ENCODE assay signal across 11 mouse cellular contexts in the genomic region with DNA sequence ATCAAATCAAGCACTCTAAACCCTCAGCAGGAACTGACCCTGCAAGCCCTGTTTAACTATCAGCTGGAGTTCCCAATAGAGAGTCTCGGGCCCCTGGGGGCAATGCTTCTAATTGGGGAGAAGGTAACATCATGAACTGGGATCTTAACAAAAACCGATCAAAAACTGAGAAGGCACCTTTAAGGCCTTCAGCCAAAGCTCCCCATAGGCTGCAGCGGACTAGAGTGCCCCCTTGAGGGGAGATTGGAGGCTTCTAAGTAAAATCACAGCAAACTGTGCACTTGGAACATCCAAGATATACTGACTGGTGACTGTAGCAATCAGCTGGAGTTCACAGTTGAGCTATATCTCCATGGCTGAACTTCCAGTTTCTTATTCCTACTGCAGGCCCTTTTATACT.
DNase-seq lines count a peak whose midpoint lies in the region; ATAC-seq and TF ChIP-seq lines count a peak whose summit lies in the region.
"Had no signal": no experiment of that assay in that cellular context is flagged by ENCODE, and none has a peak within 500 bp of the region (broad histone marks: within the 10 kb centered on the region; RNA-seq: fewer than 3 reads in every experiment).

No protein-coding gene starts in this region.

- H3K9ac ChIP-seq in hindbrain, embryonic 11.5 days (ENCODE audit: low read depth, low read length), result no peak overlapping the region
- H3K9ac ChIP-seq in hindbrain, embryonic 16.5 days (ENCODE audit: low read depth, low read length), result no peak overlapping the region
- H3K9ac ChIP-seq in midbrain, postnatal 0 days (replicated peaks; ENCODE audit: low read length, poor library complexity, severe bottlenecking), result no peak overlapping the region
- H3K9ac ChIP-seq in midbrain, embryonic 15.5 days, result no peak overlapping the region
- no peak overlapping the region for H3K9ac ChIP-seq in neural tube, embryonic 11.5 days (ENCODE audit: low read length)

- no peak overlapping the region for H3K4me2 ChIP-seq in hindbrain, embryonic 11.5 days (replicated peaks; ENCODE audit: low read depth, low read length)
- H3K4me2 ChIP-seq in hindbrain, embryonic 16.5 days (ENCODE audit: low read length), result no peak overlapping the region
- H3K4me2 ChIP-seq in midbrain, postnatal 0 days (ENCODE audit: low read depth, low read length, poor library complexity, severe bottlenecking), result no peak overlapping the region
- no peak overlapping the region for H3K4me2 ChIP-seq in midbrain, embryonic 15.5 days
- H3K4me2 ChIP-seq in neural tube, embryonic 11.5 days (ENCODE audit: low read depth), result no peak overlapping the region

- no peak for ATAC-seq in hindbrain, embryonic 11.5 days (ENCODE audit: low FRiP score)
- ATAC-seq in hindbrain, embryonic 16.5 days, result no peak
- ATAC-seq in midbrain, postnatal 0 days (ENCODE audit: low FRiP score), result no peak
- no peak for ATAC-seq in midbrain, embryonic 15.5 days (replicated peaks)
- no peak for ATAC-seq in neural tube, embryonic 11.5 days (ENCODE audit: insufficient read depth, low FRiP score, low TSS enrichment)

- no peak overlapping the region for H3K4me3 ChIP-seq in hindbrain, embryonic 11.5 days (ENCODE audit: low read depth, low read length)
- no peak overlapping the region for H3K4me3 ChIP-seq in hindbrain, embryonic 16.5 days (ENCODE audit: low read length)
- H3K4me3 ChIP-seq in midbrain, postnatal 0 days (ENCODE audit: low read depth, low read length), result no peak overlapping the region
- H3K4me3 ChIP-seq in midbrain, embryonic 15.5 days, result no peak overlapping the region
- H3K4me3 ChIP-seq in neural tube, embryonic 11.5 days (ENCODE audit: low read depth, low read length), result no peak overlapping the region
- H3K4me3 ChIP-seq: gastrocnemius, adult 2 months had no signal

- peak; percentile 56 for TF ChIP-seq CTCF in midbrain, postnatal 0 days (IDR thresholded peaks at IDR 0.05)

- 23% methylated on average over 3 of the region's 3 CpGs for WGBS in hindbrain, embryonic 11.5 days
- WGBS in hindbrain, embryonic 16.5 days, result 31% methylated on average over 3 of the region's 3 CpGs
- 33% methylated on average over 3 of the region's 3 CpGs for WGBS in midbrain, postnatal 0 days
- 19% methylated on average over 3 of the region's 3 CpGs for WGBS in midbrain, embryonic 15.5 days
- WGBS in neural tube, embryonic 11.5 days, result 35% methylated on average over 3 of the region's 3 CpGs

- no peaks in the 10 kb centered on the region for H3K4me1 ChIP-seq in hindbrain, embryonic 11.5 days (replicated peaks; ENCODE audit: control insufficient read depth, insufficient read depth, low read length)
- H3K4me1 ChIP-seq in hindbrain, embryonic 16.5 days (ENCODE audit: control insufficient read depth, insufficient read depth, low read depth, low read length), result no peaks in the 10 kb centered on the region
- no peaks in the 10 kb centered on the region for H3K4me1 ChIP-seq in midbrain, postnatal 0 days (ENCODE audit: insufficient read depth, low read length)
- no peaks in the 10 kb centered on the region for H3K4me1 ChIP-seq in midbrain, embryonic 15.5 days
- no peaks in the 10 kb centered on the region for H3K4me1 ChIP-seq in neural tube, embryonic 11.5 days (ENCODE audit: control insufficient read depth, insufficient read depth, low read length)

- H3K36me3 ChIP-seq in hindbrain, embryonic 11.5 days (ENCODE audit: control insufficient read depth, insufficient read depth, low read length), result no peaks in the 10 kb centered on the region
- H3K36me3 ChIP-seq in hindbrain, embryonic 16.5 days (ENCODE audit: control insufficient read depth, insufficient read depth, low read length), result no peaks in the 10 kb centered on the region
- H3K36me3 ChIP-seq in midbrain, postnatal 0 days (ENCODE audit: insufficient read depth, low read length), result no peaks in the 10 kb centered on the region
- no peaks in the 10 kb centered on the region for H3K36me3 ChIP-seq in midbrain, embryonic 15.5 days (replicated peaks)
- no peaks in the 10 kb centered on the region for H3K36me3 ChIP-seq in neural tube, embryonic 11.5 days (ENCODE audit: control insufficient read depth, insufficient read depth, low read length)

- no peaks in the 10 kb centered on the region for H3K27me3 ChIP-seq in hindbrain, embryonic 11.5 days (ENCODE audit: control insufficient read depth, insufficient read depth, low read length)
- H3K27me3 ChIP-seq in hindbrain, embryonic 16.5 days (replicated peaks; ENCODE audit: control insufficient read depth, insufficient read depth, low read length), result no peaks in the 10 kb centered on the region
- H3K27me3 ChIP-seq in midbrain, postnatal 0 days (ENCODE audit: insufficient read depth, low read length), result no peaks in the 10 kb centered on the region
- H3K27me3 ChIP-seq in midbrain, embryonic 15.5 days (replicated peaks), result no peaks in the 10 kb centered on the region
- H3K27me3 ChIP-seq in neural tube, embryonic 11.5 days (ENCODE audit: control insufficient read depth, insufficient read depth, low read length), result no peaks in the 10 kb centered on the region

- peak; percentile 58 for DNase-seq in hindbrain, embryonic 11.5 days (ENCODE audit: low spot score)
- peak; percentile 49 for DNase-seq in midbrain, postnatal 0 days (ENCODE audit: low spot score)
- peak; percentile 25 for DNase-seq in adrenal gland, postnatal 25 days
- DNase-seq in neural tube, embryonic 11.5 days (ENCODE audit: low spot score), result peak; percentile 49
- DNase-seq in layer of hippocampus, adult 8-10 months (ENCODE audit: low spot score in 2 of 2), result no peak
- DNase-seq in gastrocnemius, postnatal 4 days (ENCODE audit: low spot score in 2 of 2), result no peak
- DNase-seq: gastrocnemius, adult 2 months; lung, postnatal 36 days; thymus, postnatal 4 days had no signal

- no peaks in the 10 kb centered on the region for H3K9me3 ChIP-seq in hindbrain, embryonic 11.5 days (ENCODE audit: control insufficient read depth, low read length)
- no peaks in the 10 kb centered on the region for H3K9me3 ChIP-seq in hindbrain, embryonic 16.5 days (ENCODE audit: control insufficient read depth, low read length)
- H3K9me3 ChIP-seq in midbrain, postnatal 0 days (ENCODE audit: low read length), result no peaks in the 10 kb centered on the region
- H3K9me3 ChIP-seq in midbrain, embryonic 15.5 days, result no peaks in the 10 kb centered on the region
- H3K9me3 ChIP-seq in neural tube, embryonic 11.5 days (ENCODE audit: control insufficient read depth, low read length), result no peaks in the 10 kb centered on the region

- no peak overlapping the region for H3K27ac ChIP-seq in hindbrain, embryonic 11.5 days (ENCODE audit: low read depth, low read length)
- no peak overlapping the region for H3K27ac ChIP-seq in hindbrain, embryonic 16.5 days (ENCODE audit: low read depth, low read length)
- no peak overlapping the region for H3K27ac ChIP-seq in midbrain, postnatal 0 days (ENCODE audit: low read depth, low read length)
- no peak overlapping the region for H3K27ac ChIP-seq in midbrain, embryonic 15.5 days
- H3K27ac ChIP-seq in neural tube, embryonic 11.5 days (ENCODE audit: low read depth, low read length), result no peak overlapping the region
- H3K27ac ChIP-seq: gastrocnemius, adult 2 months had no signal

Comparison
In these comparisons a context has a peak if more than half of its experiments do, and no peak if none do; other contexts are left out.
1. DNase-seq: peak in hindbrain, embryonic 11.5 days (single experiment), midbrain, postnatal 0 days (single experiment), adrenal gland, postnatal 25 days (single experiment) and neural tube, embryonic 11.5 days (single experiment); none in layer of hippocampus, adult 8-10 months (0 of 2) and gastrocnemius, postnatal 4 days (0 of 2).